Mouse (Mus musculus) lung, adult 2 months (tissue): Measurements from ENCODE around the gene Trp53i11. TPM values are rescaled to one million over a fixed set of nuclear protein-coding genes. Genes with fewer than 3 reads are reported as not detected.

Source experiments
- DNase-seq: peaks from one replicate; pipeline ENCODE4 v3.0.0; 2022
- H3K4me1 ChIP-seq: fragments of 200-500 bp; 2 replicates; pipeline ENCODE4 v1.6.1; 2011; ENCODE audit warnings: low read length; ENCODE audit not compliant: control insufficient read depth, insufficient read depth
- H3K4me3 ChIP-seq: fragments of 200-500 bp; replicated peaks from 2 replicates; pipeline ENCODE3; 2011; ENCODE audit warnings: low read depth, mild to moderate bottlenecking, control low read depth, low read length; ENCODE audit errors: extremely low read depth
- CTCF ChIP-seq: fragments of 200-500 bp; IDR thresholded peaks from 2 replicates; pipeline ENCODE4 v1.5.1; 2011; ENCODE audit warnings: mild to moderate bottlenecking, low read length, control low read depth; ENCODE audit not compliant: insufficient read depth
- POLR2A ChIP-seq: fragments of 200-500 bp; IDR thresholded peaks from 2 replicates; pipeline ENCODE4 v1.6.1; 2011; ENCODE audit warnings: low read depth, mild to moderate bottlenecking, control low read depth, low read length, borderline replicate concordance; ENCODE audit errors: extremely low read depth
- WGBS: fragments of 180-500 bp; shearing (Covaris S2); methylation state at CpG from one replicate; pipeline ENCODE4 v1.1.7; 2018; 5-methylcytosine and 5-hydroxymethylcytosine counted together
- polyA plus RNA-seq: library from polyadenylated mRNA; depleted of rRNA; stranded (reverse); fragments of >200 nt; gene quantifications from 2 replicates; pipeline ENCODE4 v1.2.3, GENCODE M21; 2012

Trp53i11 gene
- polyA plus RNA-seq, 1 experiment, result 31.8 TPM

DNA sequence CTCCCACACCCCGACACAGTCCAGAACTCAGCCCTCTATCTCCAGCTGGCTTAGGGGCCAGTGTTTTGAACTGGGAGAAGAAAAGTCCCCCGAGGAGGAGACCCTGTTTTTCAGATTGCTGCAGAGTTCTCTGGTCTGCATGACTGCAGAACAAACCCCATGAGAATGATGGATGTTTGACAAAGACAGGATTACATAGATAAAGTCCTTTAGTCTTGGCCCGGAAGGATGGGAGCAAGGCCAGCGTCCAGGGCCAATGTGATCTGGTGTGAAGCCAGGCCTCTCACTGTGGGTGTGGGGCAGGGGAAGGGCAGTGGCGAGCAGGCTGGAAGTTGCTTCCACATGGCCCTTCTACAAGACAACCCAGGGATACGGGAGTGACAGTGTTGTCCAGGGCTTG is 36.1 kb downstream of the Trp53i11 start:
- 25% methylated on average over 6 of the region's 6 CpGs for WGBS

DNA sequence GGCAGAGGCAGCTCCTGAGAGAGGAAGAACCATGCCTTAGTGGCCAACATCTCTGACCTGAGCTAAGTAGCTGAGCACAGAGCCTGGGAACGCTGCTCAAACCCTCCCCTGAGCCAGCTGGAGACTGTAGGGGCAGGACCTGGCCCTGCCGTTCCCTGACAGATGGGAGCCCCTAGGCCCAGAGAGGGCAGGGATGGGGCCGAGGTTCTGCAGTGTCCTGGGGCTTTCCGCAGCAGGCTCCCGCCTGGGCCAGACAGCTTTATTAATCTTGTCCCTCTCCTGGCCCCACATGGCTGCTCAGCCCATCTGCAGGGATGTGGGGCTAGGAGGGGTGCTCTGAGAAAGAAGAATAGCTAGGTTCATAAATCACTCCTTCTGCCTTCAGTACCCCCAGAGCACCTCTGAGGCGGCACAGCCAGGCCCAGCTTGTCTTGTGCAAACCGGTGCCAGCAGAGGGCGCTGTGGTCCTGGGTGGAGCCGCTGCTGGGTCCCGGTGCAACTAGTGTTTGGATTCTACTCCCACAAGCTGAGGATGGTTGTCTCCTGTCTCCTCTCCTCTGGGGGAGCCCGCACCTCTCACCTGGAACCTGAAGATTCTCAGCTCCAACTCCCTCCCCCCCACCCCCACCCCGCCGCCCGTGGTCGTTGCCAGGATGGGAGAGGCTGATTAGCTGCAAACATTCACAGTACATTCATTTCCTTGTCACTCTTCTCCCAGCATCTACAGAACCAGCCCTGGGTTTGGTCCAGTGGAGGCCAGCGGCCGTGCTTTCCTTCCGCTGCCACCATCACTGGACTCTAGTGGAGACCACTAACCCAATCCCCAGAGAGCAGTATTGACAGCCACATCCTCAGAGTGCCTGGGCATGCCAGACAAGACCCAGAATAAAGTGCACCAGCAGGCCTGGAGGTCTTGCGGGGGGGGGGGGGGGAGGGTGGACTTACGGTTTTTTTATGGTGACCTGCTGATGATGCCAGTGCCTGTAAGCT is 39.6 kb downstream of the Trp53i11 start:
- H3K4me3 ChIP-seq, result no peak overlapping the region
- peak; percentile 74 for DNase-seq
- 23% methylated on average over 20 of the region's 20 CpGs for WGBS
- H3K4me1 ChIP-seq, result peaks cover 2% of the 10 kb centered on the region; the same call in 1 of the 2 replicates
- TF ChIP-seq POLR2A (no peak), CTCF (peak; percentile 75)

More for the DNA sequence above, 36.1 kb downstream of the Trp53i11 start:
- peaks cover 2% of the 10 kb centered on the region; the same call in 1 of the 2 replicates for H3K4me1 ChIP-seq
- no peak overlapping the region for H3K4me3 ChIP-seq
- no peak for DNase-seq
- TF ChIP-seq POLR2A (no peak), CTCF (no peak)

DNA sequence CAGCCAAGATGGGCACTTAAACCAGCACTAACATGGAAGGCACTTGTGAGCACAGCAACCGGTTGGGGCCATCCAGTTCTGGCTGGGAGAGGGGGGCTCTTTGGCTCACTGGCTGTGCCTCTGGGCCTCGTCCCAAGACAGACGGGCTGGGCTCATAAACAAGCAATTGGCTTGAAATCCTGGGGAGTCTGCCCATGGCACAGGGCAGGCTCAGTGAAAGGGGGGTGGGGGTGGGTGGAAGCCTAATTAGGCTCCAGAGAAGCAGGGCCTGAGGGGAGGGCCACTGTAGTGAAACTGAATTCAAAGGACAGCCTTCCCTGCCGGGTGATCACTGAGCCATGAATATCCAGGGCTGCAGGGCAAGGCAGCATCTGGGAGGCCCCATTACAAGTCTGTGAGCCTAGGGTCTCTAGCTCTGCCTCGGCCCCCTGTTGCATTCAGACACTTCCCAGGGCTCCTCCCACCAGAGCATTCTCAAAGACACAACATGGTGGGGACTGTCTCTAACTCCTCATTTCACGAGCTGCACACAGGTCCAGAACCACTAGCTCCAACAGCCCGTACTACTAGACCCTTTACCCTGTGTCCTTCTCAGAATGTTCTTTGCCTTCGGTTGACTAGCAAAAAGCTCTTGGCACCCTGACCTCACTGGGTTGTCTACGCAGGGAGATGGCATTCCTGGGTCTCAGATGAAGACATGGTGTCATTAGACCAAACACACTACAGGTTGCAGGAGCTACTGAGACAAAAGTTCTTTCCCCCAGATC is 40.5 kb downstream of the Trp53i11 start:
- no peak for DNase-seq

DNA sequence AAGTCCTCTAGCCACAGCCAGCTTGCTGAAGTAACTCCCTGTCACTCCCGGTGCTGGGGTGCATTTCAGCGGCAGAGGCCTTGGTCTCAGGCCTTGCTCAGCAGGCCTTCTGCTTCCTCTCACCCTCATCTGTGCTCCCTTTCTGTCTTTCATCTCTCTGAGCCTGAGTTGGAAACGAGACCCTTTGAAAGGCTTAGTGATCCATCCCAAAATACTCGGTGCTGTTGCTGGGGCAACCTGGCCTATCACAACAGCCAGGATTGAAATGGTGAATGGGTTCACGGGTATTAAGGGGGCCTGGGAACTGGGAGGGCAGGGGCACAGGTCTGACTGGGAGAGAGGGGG is 41.1 kb downstream of the Trp53i11 start:
- no peak for TF ChIP-seq POLR2A
- no peak for TF ChIP-seq CTCF
- WGBS, result 53% methylated on average over 5 of the region's 5 CpGs
- Histone ChIP-seq H3K4me1 (peaks cover 2% of the 10 kb centered on the region; the same call in 1 of the 2 replicates), H3K4me3 (no peak overlapping the region)
- no peak for DNase-seq

More for the DNA sequence above, 40.5 kb downstream of the Trp53i11 start:
- 54% methylated on average over 9 of the region's 9 CpGs for WGBS
- H3K4me3 ChIP-seq, result no peak overlapping the region
- TF ChIP-seq CTCF, result no peak
- no peak for TF ChIP-seq POLR2A
- peaks cover 2% of the 10 kb centered on the region; the same call in 1 of the 2 replicates for H3K4me1 ChIP-seq

DNA sequence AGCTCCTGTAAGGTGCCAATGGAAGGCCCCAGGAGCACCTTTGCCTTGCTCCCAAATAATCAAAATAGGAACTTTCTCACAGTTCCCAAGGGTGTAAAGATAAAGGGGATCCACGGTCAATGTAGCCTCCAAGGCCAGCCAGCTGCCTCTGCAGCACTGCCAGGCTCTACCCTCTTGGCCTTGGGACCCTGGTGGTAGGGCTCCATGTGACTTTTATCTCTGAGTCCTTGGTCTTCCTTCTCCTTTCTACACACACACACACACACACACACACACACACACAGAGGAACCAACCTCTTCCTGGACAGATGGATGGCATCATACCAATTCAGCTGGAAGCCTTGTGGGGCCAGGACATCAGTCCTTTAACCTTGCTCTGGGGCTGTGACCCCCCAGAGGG is 44.8 kb downstream of the Trp53i11 start:
- WGBS, result 79% methylated on average over 1 of the region's 1 CpGs

DNA sequence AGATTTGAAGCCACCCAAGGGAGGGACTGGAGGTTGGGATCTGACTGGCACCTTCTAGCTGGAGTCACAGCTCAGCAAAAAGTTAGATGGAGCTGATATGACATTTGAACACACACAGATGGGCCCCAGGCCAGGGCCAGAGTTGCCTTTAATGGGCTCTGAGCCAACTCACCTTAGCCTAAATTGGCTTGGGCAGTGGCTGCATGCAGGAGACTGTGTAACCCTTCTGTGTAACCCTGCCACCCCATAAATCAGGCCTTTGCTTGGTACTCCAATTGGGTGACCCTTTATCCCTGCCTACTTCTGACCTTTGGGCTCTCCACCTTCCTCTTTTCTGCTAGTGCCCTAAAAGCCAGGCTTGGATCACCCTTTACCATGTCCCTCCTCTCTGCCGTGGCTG is 49.7 kb downstream of the Trp53i11 start:
- WGBS, result 70% methylated on average over 1 of the region's 1 CpGs
- DNase-seq, result no peak
- TF ChIP-seq CTCF (no peak), POLR2A (no peak)
- Histone ChIP-seq H3K4me3 (no peak overlapping the region), H3K4me1 (no peaks in the 10 kb centered on the region)

More for the DNA sequence above, 44.8 kb downstream of the Trp53i11 start:
- H3K4me1 ChIP-seq, result no peaks in the 10 kb centered on the region; the same call in 1 of the 2 replicates
- no peak for TF ChIP-seq POLR2A
- no peak for TF ChIP-seq CTCF
- no peak for DNase-seq
- no peak overlapping the region for H3K4me3 ChIP-seq

DNA sequence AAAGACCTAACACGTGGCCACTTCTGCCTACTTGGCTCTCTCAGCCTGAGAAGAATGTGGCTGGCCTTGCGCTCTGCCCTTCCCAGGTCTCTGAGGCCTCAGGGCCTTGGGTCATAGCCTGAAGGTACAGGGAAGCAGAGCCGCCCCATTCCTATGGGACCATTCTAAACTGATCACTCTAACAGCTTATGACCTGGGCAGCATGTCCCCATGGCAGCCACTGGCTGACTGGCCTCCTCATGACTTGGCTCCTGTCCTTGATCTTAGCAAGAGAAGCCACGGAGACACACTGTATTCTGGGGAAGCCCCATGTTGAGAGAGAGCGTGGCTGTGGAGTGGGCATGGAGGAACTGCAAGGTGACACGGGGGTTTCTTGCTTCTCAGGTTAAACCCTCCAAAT is 51.5 kb downstream of the Trp53i11 start:
- no peak for DNase-seq
- no peak overlapping the region for H3K4me3 ChIP-seq
- 72% methylated on average over 6 of the region's 6 CpGs for WGBS
- TF ChIP-seq POLR2A (no peak), CTCF (no peak)
- H3K4me1 ChIP-seq, result no peaks in the 10 kb centered on the region

DNA sequence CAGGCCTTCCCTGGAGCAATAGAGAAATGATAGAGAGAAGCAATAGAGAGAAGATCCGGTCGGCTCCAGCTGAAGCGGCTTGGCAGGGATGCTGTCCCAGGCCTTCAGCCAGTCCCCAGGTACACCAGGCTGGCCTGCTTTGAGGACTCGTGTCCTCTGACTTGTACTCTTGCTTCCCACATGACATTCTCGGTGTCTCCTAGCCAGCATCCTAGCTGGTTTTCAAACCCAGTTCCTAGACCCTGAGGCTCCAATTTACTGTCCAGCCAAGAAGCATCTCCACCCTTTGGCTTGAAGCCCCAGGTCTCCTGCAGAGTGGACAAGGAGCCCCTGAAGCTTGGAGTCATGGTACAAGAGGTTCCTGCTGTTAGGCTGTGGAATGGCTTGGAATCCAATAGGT is 54.8 kb downstream of the Trp53i11 start:
- no peak for DNase-seq
- TF ChIP-seq CTCF (no peak), POLR2A (no peak)
- 84% methylated on average over 5 of the region's 5 CpGs for WGBS
- Histone ChIP-seq H3K4me3 (no peak overlapping the region), H3K4me1 (no peaks in the 10 kb centered on the region)

DNA sequence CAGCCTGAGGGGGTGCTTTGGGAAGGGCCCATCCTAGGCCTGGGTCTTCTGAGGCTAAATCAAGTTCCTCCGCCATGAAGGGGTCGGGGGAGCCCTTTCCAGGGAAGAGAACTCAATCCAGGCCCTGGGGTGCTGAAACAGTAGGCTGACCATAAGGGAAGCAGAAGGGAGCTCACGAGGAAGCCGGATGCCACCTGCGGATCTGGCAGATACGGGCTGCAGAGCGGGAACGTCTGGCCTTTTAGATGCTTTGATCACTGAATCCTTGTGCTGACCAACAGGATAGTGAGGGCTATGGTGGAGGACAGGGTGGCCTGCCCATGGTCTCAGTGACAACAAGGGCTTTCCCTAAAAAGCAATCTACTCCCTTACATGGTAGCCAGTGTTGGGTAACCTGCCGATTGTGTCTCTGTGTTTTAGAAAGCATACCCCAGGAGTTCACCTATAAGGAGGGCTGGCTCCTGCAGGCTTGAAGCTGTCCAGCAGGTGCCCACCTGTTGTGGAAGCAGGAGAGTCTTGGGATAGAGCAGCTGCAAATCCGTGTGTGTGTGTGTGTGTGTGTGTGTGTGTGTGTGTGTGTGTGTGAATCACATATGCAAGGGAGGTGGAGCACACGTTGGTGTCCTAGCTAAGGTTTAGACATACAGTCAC is 56.2 kb downstream of the Trp53i11 start:
- TF ChIP-seq POLR2A (no peak), CTCF (no peak)

More for the DNA sequence above, 56.2 kb downstream of the Trp53i11 start:
- Histone ChIP-seq H3K4me3 (no peak overlapping the region), H3K4me1 (no peaks in the 10 kb centered on the region)
- 80% methylated on average over 11 of the region's 11 CpGs for WGBS
- no peak for DNase-seq
